Mouse (Mus musculus) CD4-positive, CD25-positive, alpha-beta regulatory T cell, adult 4 months (primary cell): Measurements from ENCODE around the gene Prr5. TPM values are rescaled to one million over a fixed set of nuclear protein-coding genes. Genes with fewer than 3 reads are reported as not detected.
"Not testable (repeated sequence)": the region's sequence is repeated elsewhere in the genome, so short reads cannot be mapped to it uniquely, and the experiment has no call there.

Experiments used
- ATAC-seq: one replicate; pipeline ENCODE4 v1.8.0; 2017
- polyA plus RNA-seq, 2 experiments: library from polyadenylated mRNA; unstranded; fragments of 100-300 nt; shearing (Covaris generic); gene quantifications; one replicate each; pipeline ENCODE4 v1.2.1; 2017

Prr5 gene
- polyA plus RNA-seq, 2 experiments from 2014 or later = 0.56 TPM; not detected in 1

- no peak for ATAC-seq
Observed at GRCm38 (mm10) chr15:84715132-84715531, 45.7 kb downstream of the Prr5 start.

DNA sequence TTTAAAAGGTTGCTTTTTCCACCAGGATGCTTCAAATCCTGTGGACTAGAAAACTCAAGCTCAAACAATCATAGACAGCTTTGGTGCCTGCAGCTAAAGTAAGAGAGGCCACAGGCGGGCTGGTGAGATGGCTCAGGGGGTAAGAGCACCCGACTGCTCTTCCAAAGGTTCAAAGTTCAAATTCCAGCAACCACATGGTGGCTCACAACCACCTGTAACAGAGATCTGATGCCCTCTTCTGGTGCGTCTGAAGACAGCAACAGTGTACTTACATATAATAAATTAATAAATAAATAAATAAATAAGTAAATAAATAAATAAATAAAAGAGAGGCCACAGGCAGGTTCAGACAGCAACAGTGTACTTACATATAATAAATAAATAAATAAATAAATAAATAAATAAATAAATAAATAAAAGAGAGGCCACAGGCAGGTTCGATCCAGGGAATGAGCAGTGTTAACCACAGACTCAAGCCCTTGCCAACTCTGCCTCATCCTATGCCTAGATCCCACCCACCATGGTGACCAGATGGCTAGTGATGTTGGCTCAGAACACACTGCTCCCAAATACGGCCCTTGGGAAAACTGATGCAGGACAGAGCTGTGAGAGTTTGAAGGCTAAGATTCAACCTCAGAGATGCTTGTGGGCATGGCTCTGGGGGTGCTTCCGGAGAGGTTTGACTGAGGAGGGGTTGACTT is 48.3 kb downstream of the Prr5 start:
- not testable (repeated sequence) for ATAC-seq

GRCm38 (mm10) chr15:84718785-84719184 is 49.4 kb downstream of the Prr5 start:
- ATAC-seq = no peak

DNA sequence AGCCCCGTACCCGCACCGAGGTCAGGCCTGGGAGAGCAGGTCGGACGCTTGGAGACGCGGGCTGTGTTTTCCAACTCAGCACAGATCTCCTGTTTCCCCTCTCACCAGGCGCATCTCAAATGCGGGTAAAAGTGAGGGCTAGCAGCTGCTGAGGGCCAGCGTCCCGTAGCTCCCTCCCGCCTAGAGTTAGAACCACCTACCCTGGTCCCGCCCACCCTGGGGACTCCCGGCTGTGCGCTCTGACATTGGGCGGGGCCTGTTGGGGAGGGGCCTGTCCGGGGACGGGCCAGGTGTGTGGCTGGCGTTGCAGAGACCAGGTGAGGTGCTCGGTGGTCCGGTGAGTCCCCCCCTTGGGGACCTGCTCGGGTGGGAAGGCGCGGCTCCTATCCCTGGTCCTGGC is 50.4 kb downstream of the Prr5 start, which contains the start of gene Arhgap8:
TSS of gene Arhgap8 (plus strand) at position 262 of the 400 bp plus-strand sequence.
- no peak for ATAC-seq

DNA sequence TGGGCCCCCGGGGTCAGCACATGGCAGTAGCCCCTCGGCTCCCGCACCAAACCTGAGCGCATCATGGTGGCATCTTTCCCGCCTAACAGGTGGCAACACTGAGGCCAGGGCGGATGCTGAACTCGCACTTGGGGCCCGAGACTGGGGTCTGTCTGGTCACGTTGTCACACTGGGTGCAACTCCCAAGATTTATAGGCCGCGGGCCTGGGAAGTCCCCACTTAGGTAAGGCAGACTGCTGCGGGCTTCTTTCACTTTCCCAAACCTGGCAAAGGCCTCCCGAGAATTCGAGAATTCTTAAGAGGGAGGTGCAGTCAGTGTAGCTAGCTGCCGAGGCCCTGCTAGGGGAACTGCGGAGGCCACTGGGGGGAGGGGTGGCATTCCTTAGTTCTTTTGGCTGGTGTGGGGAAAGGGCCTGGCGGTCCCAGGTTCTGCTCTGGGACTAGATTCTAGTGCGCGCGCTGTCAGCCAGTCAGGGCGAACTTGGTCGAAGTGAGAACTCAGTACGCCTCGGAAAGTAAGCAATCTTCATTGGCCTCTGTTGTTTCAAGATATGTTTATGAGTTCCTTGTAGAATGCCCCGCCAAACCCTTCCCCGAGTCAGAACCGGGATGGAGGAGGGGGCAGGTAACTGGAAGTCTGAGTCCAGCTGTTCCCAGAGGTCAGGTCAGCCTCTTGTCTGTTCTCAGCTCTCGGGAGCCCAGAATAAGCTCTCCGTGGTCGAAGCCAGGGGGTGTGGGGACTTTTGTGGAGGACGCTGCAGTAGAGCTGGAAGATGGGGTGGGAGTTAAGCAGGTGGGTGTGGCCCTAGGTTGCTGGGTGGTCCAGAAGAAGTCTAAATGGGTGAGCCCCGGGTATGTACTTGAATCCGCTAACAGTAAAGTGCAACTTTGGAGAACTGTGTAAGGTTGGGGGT is 51.1 kb downstream of the Prr5 start:
- ATAC-seq = no peak

DNA sequence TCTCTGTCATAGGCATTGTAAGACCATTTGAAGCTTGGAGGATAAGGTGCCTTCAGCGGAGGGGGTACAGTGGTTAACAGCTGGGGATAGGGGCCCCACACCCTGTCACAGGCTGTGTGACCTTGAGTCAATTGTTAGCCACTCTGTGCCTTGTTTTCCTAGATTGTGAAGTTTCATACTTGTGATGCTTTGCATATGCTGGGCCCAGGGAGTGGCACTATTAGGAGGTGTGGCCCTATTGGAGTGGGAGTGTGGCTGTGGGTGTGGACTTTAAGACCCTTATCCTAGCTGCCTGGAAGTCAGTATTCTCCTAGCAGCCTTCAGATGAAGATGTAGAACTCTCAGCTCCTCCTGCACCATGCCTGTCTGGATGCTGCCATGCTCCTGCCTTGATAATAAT is 54.2 kb downstream of the Prr5 start:
- not testable (repeated sequence) for ATAC-seq

- ATAC-seq = no peak
Observed at GRCm38 (mm10) chr15:84724199-84724598, 54.8 kb downstream of the Prr5 start.

- ATAC-seq = no peak
Observed at GRCm38 (mm10) chr15:84729685-84730084, 60.3 kb downstream of the Prr5 start.

- no peak for ATAC-seq
Observed at GRCm38 (mm10) chr15:84730893-84731292, 61.5 kb downstream of the Prr5 start.

DNA sequence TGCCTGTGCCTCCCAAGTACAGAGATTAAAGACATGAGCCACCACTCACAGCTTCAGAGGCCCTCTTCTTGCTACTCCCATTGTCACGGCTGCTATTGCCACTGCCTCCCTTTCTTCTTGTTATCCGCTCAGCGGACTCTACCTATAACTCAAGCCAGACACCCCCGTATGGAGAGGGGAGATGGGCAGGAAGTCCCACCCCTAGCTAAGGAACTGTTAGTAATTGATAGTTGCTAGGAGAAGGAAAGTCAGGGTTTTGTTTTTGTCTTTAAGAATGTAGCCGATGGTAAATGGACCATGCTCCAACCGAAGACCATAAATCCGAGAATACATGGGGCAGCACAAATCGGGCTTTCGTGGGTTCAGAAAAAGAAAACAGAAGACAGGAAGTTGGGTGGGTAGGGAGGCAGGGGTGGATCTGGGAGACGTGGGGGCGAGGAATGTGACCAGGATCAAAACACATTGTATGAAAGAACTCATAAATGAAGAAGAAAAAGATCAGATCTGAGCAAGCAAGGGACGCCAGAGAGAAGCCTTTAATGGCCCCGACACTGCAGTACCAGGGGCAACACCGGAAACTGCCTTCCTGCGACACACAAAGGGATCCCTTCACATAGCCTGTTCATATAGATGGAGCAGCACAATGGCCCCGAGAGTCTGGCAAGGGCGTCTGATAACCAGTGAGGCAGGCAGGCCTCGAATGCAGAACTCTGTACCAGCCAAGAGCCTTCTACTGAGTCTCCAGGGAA is 62.4 kb downstream of the Prr5 start:
- no peak for ATAC-seq

GRCm38 (mm10) chr15:84732425-84732749 is 63.0 kb downstream of the Prr5 start:
- ATAC-seq = no peak

- no peak for ATAC-seq
Observed at GRCm38 (mm10) chr15:84736346-84736993, 67.0 kb downstream of the Prr5 start.

DNA sequence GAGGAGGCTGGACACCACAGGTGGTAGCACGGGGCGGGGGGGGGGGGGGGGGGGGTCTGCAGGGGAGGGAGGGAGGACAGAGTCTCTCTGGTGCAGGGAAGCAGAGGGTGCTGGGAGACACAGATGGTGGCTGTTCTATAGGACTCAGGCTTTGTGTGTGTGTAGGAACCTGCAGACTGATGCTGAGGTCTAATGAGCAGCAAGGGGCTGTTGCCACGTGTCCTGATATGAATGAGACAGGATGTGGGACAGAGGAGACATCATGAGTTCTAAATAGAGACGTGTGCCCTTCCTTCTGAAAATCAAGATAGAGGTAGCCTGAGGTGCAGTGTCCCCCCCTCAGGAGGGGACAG is 67.5 kb downstream of the Prr5 start:
- ATAC-seq = no peak

GRCm38 (mm10) chr15:84738246-84738645 is 68.8 kb downstream of the Prr5 start:
- ATAC-seq = no peak

- no peak for ATAC-seq
Observed at GRCm38 (mm10) chr15:84741573-84741972, 72.2 kb downstream of the Prr5 start.

GRCm38 (mm10) chr15:84743347-84743746 is 73.9 kb downstream of the Prr5 start:
- no peak for ATAC-seq

DNA sequence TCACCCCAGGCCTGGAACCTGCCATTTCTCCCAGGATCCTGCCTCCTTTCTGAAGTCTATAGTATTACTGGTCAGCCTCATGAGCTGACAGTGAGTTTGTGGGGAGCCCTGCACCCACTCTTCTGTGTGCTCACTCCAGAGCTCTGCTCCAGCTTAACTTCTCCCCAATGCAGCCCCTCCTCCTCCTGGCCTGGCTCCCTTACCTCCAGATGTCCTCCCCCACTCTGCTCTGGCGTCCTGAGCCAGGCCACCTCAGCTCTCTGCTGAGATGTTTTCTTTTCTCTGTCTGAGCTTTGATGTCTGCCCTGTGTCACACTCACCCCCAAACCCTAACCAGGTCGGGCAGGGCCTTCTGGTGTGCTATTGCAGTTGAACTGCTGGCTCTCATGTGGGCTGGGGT is 74.9 kb downstream of the Prr5 start:
- ATAC-seq = no peak

DNA sequence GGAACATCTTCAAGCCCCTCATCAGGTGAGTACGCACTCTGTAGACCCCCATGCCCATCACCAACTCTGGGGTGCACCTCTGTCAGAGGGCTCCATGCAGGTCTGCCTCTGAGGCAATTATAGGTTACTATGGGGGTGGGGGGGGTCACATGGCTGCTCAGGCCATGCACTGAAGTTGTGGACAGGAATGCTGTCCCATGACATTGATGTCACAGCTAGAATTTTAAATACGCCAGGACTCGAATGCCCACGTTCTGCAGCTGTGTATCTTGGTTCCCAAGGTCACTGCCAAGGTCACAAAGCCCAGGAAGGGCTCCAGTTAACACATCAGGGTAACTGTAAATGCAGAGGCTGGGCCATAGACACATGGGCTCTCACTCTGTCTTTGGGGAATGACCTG is 76.4 kb downstream of the Prr5 start:
- no peak for ATAC-seq
